19 mouse cellular contexts compared by ENCODE assay signal in genomic region chr17:37022628-37023576, GRCm38 (mm10). TPM values are rescaled to one million over a fixed set of nuclear protein-coding genes. Genes with fewer than 3 reads are reported as not detected.
DNase-seq lines count a peak whose midpoint lies in the region; ATAC-seq and TF ChIP-seq lines count a peak whose summit lies in the region.
"Had no signal": no experiment of that assay in that cellular context is flagged by ENCODE, and none has a peak within 500 bp of the region (broad histone marks: within the 10 kb centered on the region; RNA-seq: fewer than 3 reads in every experiment).

Gene Mog, minus strand, starts transcription at chr17:37023398.

- ATAC-seq in forebrain, embryonic 11.5 days (replicated peaks; ENCODE audit: low FRiP score), result no peak
- peak; percentile 74 for ATAC-seq in granulocyte monocyte progenitor cell, adult 5-6 weeks (replicated peaks; ENCODE audit: poor library complexity, severe bottlenecking)
- no peak for ATAC-seq in inflammation-experienced regulatory T-cells, adult 6 months
- ATAC-seq: forebrain, embryonic 16.5 days had no signal

- peaks cover 14% of the 10 kb centered on the region for H3K4me1 ChIP-seq in forebrain, embryonic 10.5 days
- no peaks in the 10 kb centered on the region for H3K4me1 ChIP-seq in forebrain, embryonic 11.5 days (replicated peaks; ENCODE audit: control insufficient read depth, insufficient read depth, low read length)
- peaks cover 6 to 12% of the 10 kb centered on the region in 2 experiments for H3K4me1 ChIP-seq in CH12.LX (ENCODE audit: control insufficient read depth in 1 of 2, insufficient read depth in 2 of 2)
- H3K4me1 ChIP-seq: heart, embryonic 12.5 days had no signal

- no peak within 1 kb of the TSS for H3K4me2 ChIP-seq in forebrain, embryonic 11.5 days (ENCODE audit: low read depth, low read length, severe bottlenecking)
- no peak within 1 kb of the TSS for H3K4me2 ChIP-seq in CH12.LX (ENCODE audit: insufficient read depth, low read depth, poor library complexity, severe bottlenecking)
- H3K4me2 ChIP-seq: heart, embryonic 12.5 days; midbrain, embryonic 11.5 days had no signal

- no peak for DNase-seq in forebrain, embryonic 10.5 days (ENCODE audit: extremely low spot score, low spot score)
- DNase-seq in forebrain, embryonic 11.5 days (ENCODE audit: low spot score), result no peak
- peak; percentile 18 for DNase-seq in CH12.LX (ENCODE audit: extremely low read depth)
- no peak for DNase-seq in left cerebral cortex, postnatal 14 days (ENCODE audit: low spot score in 2 of 2)
- no peak for DNase-seq in kidney, postnatal 14 days
- no peak for DNase-seq in gastrocnemius, postnatal 10 days
- DNase-seq: adrenal gland, adult 8-10 months; cerebellum, postnatal 10 days; gastrocnemius, postnatal 25 days; heart, postnatal 4 days; lung, postnatal 14 days had no signal

- H3K9ac ChIP-seq in forebrain, embryonic 11.5 days (ENCODE audit: low read length), result no peak within 1 kb of the TSS
- no peak within 1 kb of the TSS for H3K9ac ChIP-seq in CH12.LX (ENCODE audit: insufficient read depth, low read depth)
- H3K9ac ChIP-seq: heart, embryonic 12.5 days; liver, embryonic 14.5 days had no signal

- in situ Hi-C loops in CH12.LX (cut with MboI; ENCODE audit: low pct_ligation_motif_present, low pct_unique_long_range_greater_than_20kb, low sequenced_read_pairs), result no loop called here

- H3K27me3 ChIP-seq in forebrain, embryonic 10.5 days (ENCODE audit: poor library complexity, severe bottlenecking), result no peaks in the 10 kb centered on the region
- no peaks in the 10 kb centered on the region for H3K27me3 ChIP-seq in forebrain, embryonic 11.5 days (ENCODE audit: control insufficient read depth, insufficient read depth, low read length)
- no peaks in the 10 kb centered on the region for H3K27me3 ChIP-seq in CH12.LX (replicated peaks)
- H3K27me3 ChIP-seq: heart, embryonic 12.5 days had no signal

- no peaks in the 10 kb centered on the region for H3K36me3 ChIP-seq in forebrain, embryonic 10.5 days (replicated peaks)
- H3K36me3 ChIP-seq in forebrain, embryonic 11.5 days (ENCODE audit: control insufficient read depth, insufficient read depth, low read length), result no peaks in the 10 kb centered on the region
- no peaks in the 10 kb centered on the region for H3K36me3 ChIP-seq in CH12.LX (replicated peaks in 1 of 2; ENCODE audit: control insufficient read depth in 1 of 2, insufficient read depth in 1 of 2, low read length in 1 of 2)
- H3K36me3 ChIP-seq: G1E; heart, embryonic 12.5 days had no signal

- TF ChIP-seq RAD21 in CH12.LX (IDR thresholded peaks at IDR 0.05; ENCODE audit: low read depth, low read length), result no peak

- dilution Hi-C loops in CH12.LX (cut with MboI; ENCODE audit: extremely low pct_ligation_motif_present, extremely low pct_unique_long_range_greater_than_20kb, low sequenced_read_pairs), result no loop called here

- peak within 1 kb of the TSS; percentile 25; the same call in 1 of the 2 replicates for H3K27ac ChIP-seq in forebrain, embryonic 10.5 days
- H3K27ac ChIP-seq in forebrain, embryonic 11.5 days (ENCODE audit: low read depth, low read length), result no peak within 1 kb of the TSS
- H3K27ac ChIP-seq in CH12.LX (ENCODE audit: insufficient read depth, low read depth), result no peak within 1 kb of the TSS
- H3K27ac ChIP-seq: liver, embryonic 14.5 days had no signal

- WGBS in forebrain, embryonic 10.5 days, result 72% methylated on average over 9 of the region's 9 CpGs
- 73% methylated on average over 9 of the region's 9 CpGs for WGBS in forebrain, embryonic 11.5 days

- H3K79me2 ChIP-seq in CH12.LX (replicated peaks; ENCODE audit: control insufficient read depth, extremely low read depth, insufficient read depth, poor library complexity, severe bottlenecking), result no peaks in the 10 kb centered on the region

- peak; percentile 64 for TF ChIP-seq EP300 in CH12.LX (IDR thresholded peaks at IDR 0.05; ENCODE audit: low read length)

- no peak within 1 kb of the TSS for H3K4me3 ChIP-seq in forebrain, embryonic 10.5 days
- H3K4me3 ChIP-seq in forebrain, embryonic 11.5 days (ENCODE audit: low read depth, low read length), result no peak within 1 kb of the TSS
- H3K4me3 ChIP-seq in CH12.LX (replicated peaks in 1 of 3; ENCODE audit: low read depth in 2 of 3, low read length in 2 of 3, poor library complexity in 1 of 3), result no peak within 1 kb of the TSS
- H3K4me3 ChIP-seq: heart, embryonic 12.5 days had no signal

- H3K9me3 ChIP-seq in forebrain, embryonic 10.5 days, result no peaks in the 10 kb centered on the region
- no peaks in the 10 kb centered on the region for H3K9me3 ChIP-seq in forebrain, embryonic 11.5 days (ENCODE audit: control insufficient read depth, low read length)
- no peaks in the 10 kb centered on the region for H3K9me3 ChIP-seq in CH12.LX (replicated peaks; ENCODE audit: low read length)
- H3K9me3 ChIP-seq: G1E; heart, embryonic 12.5 days had no signal

- no peak for TF ChIP-seq CTCF in CH12.LX (conservative IDR thresholded peaks at IDR 0.05 in 1 of 2, IDR thresholded peaks at IDR 0.05 in 1 of 2; ENCODE audit: low read depth in 2 of 2, low read length in 2 of 2)

- no peak for TF ChIP-seq POLR2A in CH12.LX (IDR thresholded peaks at IDR 0.05; ENCODE audit: low read depth, low read length)

- intact Hi-C loops in left cerebral cortex, postnatal 14 days (cut with DNase I), result no loop called here

TF ChIP-seq in CH12.LX, 34 proteins besides CTCF, POLR2A, EP300 and RAD21:
- TF ChIP-seq MAZ (IDR thresholded peaks at IDR 0.05; ENCODE audit: low read depth, low read length), result no peak
- TF ChIP-seq IRF4 (IDR thresholded peaks at IDR 0.05; ENCODE audit: low read depth, low read length), result peak; percentile 83
- 0 out of 2 replicates have a peak, but pooled peaks have one; percentile 23 for TF ChIP-seq CHD2 (IDR thresholded peaks at IDR 0.05; ENCODE audit: low read length)

RNA-seq across cellular contexts. Expression of gene Mog, which starts in this region (rescaled TPM):
- polyA plus RNA-seq in forebrain, embryonic 10.5 days (2016; fragmentation: Nextera tagmentation; extraction: Ambion mirVana), result 0.16 and 0.30 TPM in 2 replicates
- polyA plus RNA-seq in forebrain, embryonic 11.5 days (2014; fragmentation: Nextera tagmentation; extraction: Ambion mirVana), result 0.39 TPM in 1 of 2 replicates, not detected in the other
- not detected in 2 replicates for total RNA-seq in CH12.LX (2012; rRNA removed)
- not detected in 2 replicates for total RNA-seq in CH12.LX (2014; rRNA removed)
- polyA plus RNA-seq in CH12.LX (2012; ENCODE audit: insufficient read length, low read depth), result not detected in 2 replicates
- not detected in 2 replicates for total RNA-seq in granulocyte monocyte progenitor cell, adult 5-6 weeks (2014; fragmentation: Nextera tagmentation)
- not detected in 2 replicates for total RNA-seq in granulocyte monocyte progenitor cell, adult 5-6 weeks (2017)
- 10 to 100 TPM; 23.9 to 46.1 TPM for total RNA-seq in left cerebral cortex, postnatal 14 days (2021)
- not detected for polyA plus RNA-seq in inflammation-experienced regulatory T-cells, adult 6 months (2017; shearing (Covaris generic))
- total RNA-seq in gastrocnemius, postnatal 10 days (2021), result not detected
- total RNA-seq: adrenal gland, adult 8-10 months; gastrocnemius, postnatal 25 days; heart, postnatal 4 days had no signal
- polyA plus RNA-seq: G1E; heart, embryonic 12.5 days; liver, embryonic 14.5 days; spleen, adult 2 months had no signal

Comparison
In these comparisons a context has a peak if more than half of its experiments do, and no peak if none do; other contexts are left out.
1. RNA of gene Mog (total RNA-seq): 23.9 to 46.1 TPM in left cerebral cortex, postnatal 14 days; not detected in gastrocnemius, postnatal 10 days, not detected in CH12.LX and not detected in granulocyte monocyte progenitor cell, adult 5-6 weeks; every median in the first group is over 10 times any median in the second.
2. Peak in DNase-seq in CH12.LX; RNA of the gene not detected or under 1 TPM.
3. Peak in ATAC-seq in granulocyte monocyte progenitor cell, adult 5-6 weeks; RNA of the gene not detected or under 1 TPM.